Mouse (Mus musculus) ES-E14 (cell line): ENCODE data around the gene Sept7. TPM values are rescaled to one million over a fixed set of nuclear protein-coding genes. Genes with fewer than 3 reads are reported as not detected.
"Not testable (repeated sequence)": the region's sequence is repeated elsewhere in the genome, so short reads cannot be mapped to it uniquely, and the experiment has no call there.

Experiments used
- DNase-seq: peaks from one replicate; pipeline ENCODE4 v3.0.0-alpha.2; 2013; ENCODE audit warnings: low read depth, low spot score
- H3K27ac ChIP-seq: 2 replicates; pipeline ENCODE4 v1.5.1; 2012; ENCODE audit warnings: low read depth, mild to moderate bottlenecking, low read length, moderate library complexity, mixed read lengths; ENCODE audit not compliant: poor library complexity, insufficient read depth, severe bottlenecking
- H3K36me3 ChIP-seq: 2 replicates; pipeline ENCODE4 v1.6.1; 2012; ENCODE audit warnings: mild to moderate bottlenecking, low read length, moderate library complexity, mixed read lengths; ENCODE audit not compliant: control insufficient read depth, poor library complexity, insufficient read depth, severe bottlenecking
- H3K4me1 ChIP-seq, 2 experiments: fragments of 150-350 bp in 1 of 2; sonication (generic) in 1 of 2; 2 replicates each; pipeline ENCODE4 v1.6.1; 2012; ENCODE audit warnings: low read length in 2 of 2, mild to moderate bottlenecking in 1 of 2, mixed read lengths in 1 of 2; ENCODE audit not compliant: control insufficient read depth in 2 of 2, insufficient read depth in 2 of 2, poor library complexity in 1 of 2
- H3K4me3 ChIP-seq, 2 experiments: fragments of 150-350 bp in 1 of 2; sonication (generic) in 1 of 2; 2 replicates each; pipeline ENCODE4 v1.5.1; 2012; ENCODE audit warnings: low read length in 2 of 2, low read depth in 1 of 2, mild to moderate bottlenecking in 1 of 2, mixed read lengths in 1 of 2; ENCODE audit not compliant: insufficient read depth in 1 of 2, poor library complexity in 1 of 2, severe bottlenecking in 1 of 2
- H3K9ac ChIP-seq: 2 replicates; pipeline ENCODE4 v1.6.1; 2012; ENCODE audit warnings: low read depth, mild to moderate bottlenecking, low read length, mixed read lengths; ENCODE audit not compliant: poor library complexity, insufficient read depth, severe bottlenecking
- H3K9me3 ChIP-seq: fragments of 150-350 bp; sonication (generic); 2 replicates; pipeline ENCODE4 v1.6.1; 2012; ENCODE audit warnings: low read depth, mild to moderate bottlenecking, low read length; ENCODE audit not compliant: control insufficient read depth, insufficient read depth
- CHD2 ChIP-seq: IDR thresholded peaks from 2 replicates; pipeline ENCODE4 v1.6.1; 2014; ENCODE audit warnings: mild to moderate bottlenecking, low read depth, low read length, inconsistent platforms
- HCFC1 ChIP-seq: IDR thresholded peaks from 2 replicates; pipeline ENCODE4 v1.6.1; 2012; ENCODE audit warnings: low read length, inconsistent platforms, borderline replicate concordance; ENCODE audit not compliant: insufficient read depth
- MAFK ChIP-seq: IDR thresholded peaks from 2 replicates; pipeline ENCODE4 v1.6.1; 2014; ENCODE audit warnings: mild to moderate bottlenecking, low read depth, low read length, inconsistent platforms; ENCODE audit not compliant: insufficient read depth
- ZC3H11A ChIP-seq: IDR thresholded peaks from 2 replicates; pipeline ENCODE4 v1.6.1; 2012; ENCODE audit warnings: low read depth, mild to moderate bottlenecking, inconsistent platforms, low read length, borderline replicate concordance
- ZNF384 ChIP-seq: IDR thresholded peaks from 2 replicates; pipeline ENCODE4 v1.6.1; 2012; ENCODE audit warnings: low read depth, low read length, inconsistent platforms
- in situ Hi-C, 2 experiments: fragments of 600-800 bp; cut with MboI; formaldehyde crosslinking; loops; one replicate each; pipeline ENCODE4 v1.15.1; 2025; ENCODE audit warnings: low sequenced_read_pairs in 2 of 2, inconsistent platforms in 1 of 2; ENCODE audit not compliant: unreplicated experiment in 2 of 2
- total RNA-seq: library from RNA; depleted of rRNA; stranded (reverse); fragments of 300-350 nt; gene quantifications from 2 replicates; pipeline ENCODE4 v1.2.3, GENCODE M21; 2012

The Sept7 gene
- total RNA-seq, 1 experiment: 110 TPM

DNA sequence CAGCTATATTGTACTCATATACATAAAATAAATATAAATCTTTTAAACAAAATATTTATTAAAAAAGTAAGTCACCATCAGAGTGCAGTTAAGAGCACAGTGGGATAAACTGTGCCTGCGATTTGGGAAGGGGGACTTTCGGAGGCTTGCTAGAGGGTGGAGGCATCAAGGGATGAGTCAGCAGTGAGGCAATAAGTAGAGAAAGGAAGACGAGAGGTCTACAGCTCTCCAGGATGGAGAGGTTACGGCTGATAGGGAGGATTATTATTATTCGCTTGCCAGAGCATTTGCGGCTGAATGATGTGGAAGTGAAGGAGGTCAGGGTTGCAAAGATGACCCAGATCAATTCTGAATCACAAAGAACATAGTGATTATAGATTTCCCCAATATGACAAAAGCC is 22.5 kb upstream of the Sept7 start:
- TF ChIP-seq HCFC1 (no peak), MAFK (no peak), ZNF384 (no peak), ZC3H11A (no peak), CHD2 (no peak)
- Histone ChIP-seq H3K27ac (no peak overlapping the region), H3K4me1 (no peaks in the 10 kb centered on the region), H3K9ac (no peak overlapping the region), H3K9me3 (no peaks in the 10 kb centered on the region), H3K36me3 (no peaks in the 10 kb centered on the region), H3K4me3 (no peak overlapping the region)
- DNase-seq: no peak
- in situ Hi-C loops: no loop called here

DNA sequence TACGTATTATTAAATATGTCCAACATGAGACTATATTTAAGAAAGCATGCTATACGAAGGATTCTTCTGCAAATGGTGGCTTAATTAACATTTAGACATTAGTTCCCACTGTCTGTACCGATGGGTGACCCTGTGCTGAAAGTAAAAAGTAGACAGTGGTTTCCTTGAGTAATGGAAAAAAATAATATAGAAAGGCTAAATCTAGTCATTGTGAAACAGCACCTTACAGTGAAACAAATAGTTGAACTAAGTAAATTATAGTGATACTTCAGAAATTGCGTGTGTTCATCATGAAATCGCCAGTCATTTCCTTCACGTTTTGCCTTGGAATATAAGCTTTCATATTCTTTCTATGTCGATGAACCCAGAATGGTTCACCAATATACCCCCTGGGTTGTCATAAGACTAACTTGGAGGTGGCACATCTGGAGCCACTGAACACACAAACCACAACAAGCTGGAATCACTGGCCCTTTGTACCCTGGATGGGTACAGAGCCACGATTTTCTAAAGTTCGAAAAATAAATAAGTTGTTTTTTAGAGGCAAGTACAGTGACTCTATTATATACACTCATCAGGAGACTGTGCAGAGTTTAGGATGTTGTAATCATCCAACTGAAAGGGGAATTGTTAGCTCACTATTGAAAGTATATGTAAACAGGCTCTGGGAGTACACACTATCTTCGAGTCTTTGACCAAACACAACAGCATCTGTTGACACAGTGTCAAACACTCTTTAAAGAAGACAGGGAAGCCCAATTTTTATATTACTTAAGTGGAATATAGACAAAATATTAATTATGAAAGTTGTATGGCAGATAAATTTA is 21.8 kb upstream of the Sept7 start:
- Histone ChIP-seq H3K27ac (no peak overlapping the region), H3K9ac (no peak overlapping the region), H3K9me3 (no peaks in the 10 kb centered on the region), H3K4me1 (no peaks in the 10 kb centered on the region), H3K36me3 (no peaks in the 10 kb centered on the region), H3K4me3 (no peak overlapping the region)
- DNase-seq: no peak
- in situ Hi-C loops: no loop called here
- no peak for TF ChIP-seq HCFC1
- TF ChIP-seq ZC3H11A: no peak
- TF ChIP-seq MAFK: no peak
- no peak for TF ChIP-seq CHD2
- TF ChIP-seq ZNF384: no peak

DNA sequence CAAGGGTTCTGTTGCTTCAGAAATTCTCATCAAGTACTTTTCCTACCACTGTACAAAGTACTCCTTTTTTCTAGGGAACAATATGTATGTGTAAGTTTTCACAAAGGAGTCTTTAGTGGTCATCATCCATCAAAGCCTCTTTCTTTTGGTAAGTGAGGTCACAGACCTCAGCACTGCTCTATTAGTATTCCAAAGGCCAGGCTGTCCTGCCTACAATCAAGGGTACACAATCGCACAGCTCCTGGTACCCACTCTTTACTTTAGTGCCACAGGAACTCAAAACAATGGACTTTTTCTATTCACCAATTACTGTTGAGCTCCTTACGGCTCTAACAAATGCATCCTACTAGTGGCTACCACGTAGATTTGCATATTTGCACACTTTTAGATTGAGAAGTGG is 11.2 kb upstream of the Sept7 start:
- no peak for DNase-seq
- in situ Hi-C loops: no loop called here
- Histone ChIP-seq H3K4me3 (no peak overlapping the region), H3K36me3 (no peaks in the 10 kb centered on the region), H3K27ac (no peak overlapping the region), H3K9ac (no peak overlapping the region), H3K9me3 (no peaks in the 10 kb centered on the region), H3K4me1 (no peaks in the 10 kb centered on the region)
- TF ChIP-seq HCFC1 (no peak), MAFK (no peak), ZNF384 (no peak), ZC3H11A (no peak), CHD2 (no peak)

DNA sequence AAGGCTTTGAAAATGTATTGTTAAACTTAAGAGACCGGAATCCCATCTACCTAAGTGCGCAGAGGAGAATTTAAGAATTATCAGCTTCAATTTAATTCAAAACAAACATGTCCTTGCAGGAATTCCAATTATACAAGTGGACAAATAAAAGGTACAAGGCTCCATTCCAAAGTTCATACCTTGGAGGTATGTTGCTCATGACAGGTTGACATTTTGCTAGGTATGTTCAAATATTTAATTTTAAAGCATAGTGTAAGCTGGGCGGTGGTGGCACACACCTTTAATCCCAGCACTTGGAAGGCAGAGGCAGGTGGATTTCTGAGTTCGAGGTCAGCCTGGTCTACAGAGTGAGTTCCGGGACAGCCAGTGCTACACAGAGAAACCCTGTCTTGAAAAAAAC is 10.5 kb upstream of the Sept7 start:
- H3K9me3 ChIP-seq, H3K9ac ChIP-seq, H3K4me1 ChIP-seq, H3K4me3 ChIP-seq, H3K36me3 ChIP-seq, in situ Hi-C loops, H3K27ac ChIP-seq, DNase-seq: not testable (repeated sequence)

DNA sequence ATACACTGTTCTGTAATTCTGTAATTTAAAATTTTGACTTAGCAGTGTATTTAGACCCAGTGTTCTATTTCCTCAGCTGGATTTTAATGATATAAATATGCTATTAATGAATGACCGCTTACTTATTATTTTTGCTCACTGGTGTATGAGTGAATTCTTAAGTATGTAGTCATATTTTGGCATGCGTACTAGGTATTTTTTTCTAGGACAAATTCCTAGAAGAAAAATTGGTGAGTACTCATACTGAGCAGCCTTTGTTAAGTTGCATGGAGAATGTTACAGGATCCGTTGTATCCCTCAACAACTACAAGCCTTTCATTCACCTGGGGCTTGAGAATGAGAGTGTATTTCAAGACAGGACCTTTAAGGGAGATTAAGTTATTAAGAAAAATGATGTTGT is 10.0 kb upstream of the Sept7 start:
- Histone ChIP-seq H3K9ac (no peak overlapping the region), H3K36me3 (no peaks in the 10 kb centered on the region), H3K27ac (no peak overlapping the region), H3K9me3 (no peaks in the 10 kb centered on the region), H3K4me3 (no peak overlapping the region), H3K4me1 (no peaks in the 10 kb centered on the region)
- DNase-seq: no peak
- in situ Hi-C loops: no loop called here
- TF ChIP-seq MAFK: no peak
- TF ChIP-seq ZC3H11A: no peak
- TF ChIP-seq ZNF384: no peak
- TF ChIP-seq CHD2: no peak
- TF ChIP-seq HCFC1: no peak
